Mouse (Mus musculus) heart, adult 2 months (tissue): ENCODE results near the gene Klf2. TPM values are rescaled to one million over a fixed set of nuclear protein-coding genes. Genes with fewer than 3 reads are reported as not detected.

Experiments
- DNase-seq, 2 experiments: peaks; one replicate each; pipeline ENCODE4 v3.0.0; 2021
- H3K27ac ChIP-seq: fragments of 200-600 bp; 2 replicates; pipeline ENCODE4 v1.8.1; 2022
- H3K27me3 ChIP-seq: fragments of 200-500 bp; 2 replicates; pipeline ENCODE4 v1.6.1; 2012; ENCODE audit warnings: mild to moderate bottlenecking, low read length, inconsistent platforms, mixed read lengths; ENCODE audit not compliant: control insufficient read depth, insufficient read depth
- H3K36me3 ChIP-seq: fragments of 200-500 bp; 2 replicates; pipeline ENCODE4 v1.6.1; 2012; ENCODE audit warnings: low read length, inconsistent platforms; ENCODE audit not compliant: control insufficient read depth, insufficient read depth
- H3K4me1 ChIP-seq: fragments of 200-500 bp; 2 replicates; pipeline ENCODE4 v1.6.1; 2011; ENCODE audit warnings: low read length; ENCODE audit not compliant: control insufficient read depth, insufficient read depth
- H3K4me3 ChIP-seq: fragments of 200-600 bp; 2 replicates; pipeline ENCODE4 v1.8.1; 2022
- H3K79me2 ChIP-seq: fragments of 200-500 bp; replicated peaks from 2 replicates; pipeline ENCODE4 v1.6.1; 2012; ENCODE audit warnings: mild to moderate bottlenecking, inconsistent platforms, low read length, moderate library complexity, mixed read lengths; ENCODE audit not compliant: control insufficient read depth, insufficient read depth
- H3K9ac ChIP-seq: fragments of 200-500 bp; 2 replicates; pipeline ENCODE4 v1.6.1; 2012; ENCODE audit warnings: low read depth, mild to moderate bottlenecking, control low read depth, inconsistent platforms, low read length, mixed read lengths
- CTCF ChIP-seq: fragments of 200-600 bp; IDR thresholded peaks from 2 replicates; pipeline ENCODE4 v1.8.1; 2022; ENCODE audit warnings: antibody characterized with exemption, mild to moderate bottlenecking, moderate library complexity
- EP300 ChIP-seq: fragments of 200-500 bp; IDR thresholded peaks from 2 replicates; pipeline ENCODE4 v1.6.1; 2011; ENCODE audit warnings: low read depth, low read length, control low read depth; ENCODE audit not compliant: insufficient read depth
- POLR2A ChIP-seq: fragments of 200-500 bp; IDR thresholded peaks from 2 replicates; pipeline ENCODE4 v1.6.1; 2011; ENCODE audit warnings: mild to moderate bottlenecking, low read depth, low read length, control low read depth; ENCODE audit not compliant: insufficient read depth
- WGBS: fragments of 180-500 bp; shearing (Covaris S2); methylation state at CpG from one replicate; pipeline ENCODE4 v1.1.7; 2018; 5-methylcytosine and 5-hydroxymethylcytosine counted together
- intact Hi-C: fragments of 180-260 bp; cut with DNase I; formaldehyde crosslinking; loops from one replicate; pipeline ENCODE4 v1.15.1; 2025
- long read RNA-seq: library from polyadenylated mRNA; stranded (forward); transcript quantifications from one replicate; pipeline ENCODE4 v2.0.0, GENCODE M21; 2021
- polyA plus RNA-seq: library from polyadenylated mRNA; depleted of rRNA; stranded (reverse); fragments of >200 nt; gene quantifications from 2 replicates; pipeline ENCODE4 v1.2.3, GENCODE M21; 2012; rRNA removed
- total RNA-seq, 2 experiments: library from RNA; stranded (reverse); gene quantifications; 2 replicates each; pipeline ENCODE4 v1.2.3; 2021

Gene Klf2
- total RNA-seq (10 to 100 TPM; 76.0 to 92.7 TPM), polyA plus RNA-seq (21.1 and 42.6 TPM in 2 replicates)
- long read RNA-seq, transcript Klf2-201 (3 exons, 1,847 nt): major isoform, 59 of 71 reads
- long read RNA-seq, partial matches to known transcripts: 9 of 71 reads
- long read RNA-seq, other reads (novel, unspliced or antisense): 3 of 71 reads

DNA sequence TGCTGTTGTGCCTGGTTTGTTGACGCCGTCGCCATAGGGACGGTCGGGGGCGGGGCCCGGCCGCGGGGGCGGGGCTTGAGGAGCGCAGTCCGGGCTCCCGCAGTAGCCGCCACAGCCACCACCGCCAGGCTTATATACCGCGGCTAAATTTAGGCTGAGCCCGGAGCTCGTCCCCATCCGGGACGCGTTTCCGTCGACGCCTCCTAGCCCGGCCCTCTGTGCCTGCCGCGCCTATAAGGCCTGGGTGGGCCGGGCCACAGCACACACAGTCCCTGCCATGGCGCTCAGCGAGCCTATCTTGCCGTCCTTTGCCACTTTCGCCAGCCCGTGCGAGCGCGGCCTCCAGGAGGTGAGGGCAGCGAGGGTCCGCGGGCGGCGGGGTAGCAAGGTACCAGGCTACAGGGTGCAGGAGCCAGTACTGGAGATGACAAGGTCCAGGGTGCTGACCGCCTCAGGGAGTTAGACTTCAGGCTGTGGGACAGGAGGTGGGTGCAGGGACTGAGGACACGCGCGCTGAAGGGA, at the start of gene Klf2:
TSS of gene Klf2 (plus strand) at position 233 of the 522 bp plus-strand sequence.
- peak; percentile 99 to 100 for DNase-seq
- H3K4me1 ChIP-seq: peaks cover 15% of the 10 kb centered on the region

DNA sequence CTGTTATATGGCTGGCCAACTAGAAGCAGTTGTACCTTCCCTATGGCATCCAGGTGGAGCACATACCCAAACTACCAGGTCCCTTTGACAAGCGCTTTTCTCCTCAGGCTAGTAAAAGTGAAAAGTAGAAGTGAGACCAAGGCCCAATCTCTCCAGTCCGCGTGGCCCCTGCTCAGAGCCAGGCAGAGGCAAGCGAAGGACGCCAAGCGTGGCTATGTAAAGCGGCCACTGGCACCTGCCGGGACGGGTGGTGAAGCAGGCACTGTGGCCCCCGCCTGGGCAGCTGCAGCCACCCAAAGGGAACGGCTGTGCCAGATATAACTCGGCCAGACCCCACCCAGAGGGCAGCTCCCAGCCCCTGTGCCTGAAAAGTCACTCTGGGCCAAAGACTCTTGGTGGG, 48.2 kb upstream of the Klf2 start:
- Histone ChIP-seq H3K4me3 (no peak overlapping the region), H3K79me2 (no peaks in the 10 kb centered on the region), H3K27ac (peak overlapping the region; percentile 91), H3K9ac (0 out of 2 replicates have a peak overlapping the region, but pooled peaks have one; percentile 13), H3K27me3 (no peaks in the 10 kb centered on the region), H3K36me3 (peaks cover 3% of the 10 kb centered on the region; the same call in 1 of the 2 replicates), H3K4me1 (peaks cover 20% of the 10 kb centered on the region)
- peak in 1 of 2 experiments; percentile 64 for DNase-seq
- intact Hi-C loops: no loop called here
- TF ChIP-seq EP300 (no peak), CTCF (no peak), POLR2A (no peak)
- WGBS: 89% methylated on average over 12 of the region's 12 CpGs

More for the DNA sequence above, at the start of gene Klf2:
- H3K4me3 ChIP-seq: peak within 1 kb of the TSS; percentile 93
- H3K27me3 ChIP-seq: no peaks in the 10 kb centered on the region
- H3K79me2 ChIP-seq: peaks cover 5% of the 10 kb centered on the region
- TF ChIP-seq POLR2A (peak; percentile 100), CTCF (0 out of 2 replicates have a peak, but pooled peaks have one; percentile 16), EP300 (peak; percentile 78; the same call in 1 of the 2 replicates)
- H3K27ac ChIP-seq: peak within 1 kb of the TSS; percentile 91
- intact Hi-C loops: loop anchor here (1.0 to 2.0 kb wide), 3 partner anchors 16 to 50 kb away; no protein-coding TSS in a partner anchor
- 0% methylated on average over 46 of the region's 46 CpGs for WGBS
- peak within 1 kb of the TSS; percentile 83 for H3K9ac ChIP-seq
- peaks cover 11% of the 10 kb centered on the region for H3K36me3 ChIP-seq

- Histone ChIP-seq H3K79me2 (no peaks in the 10 kb centered on the region), H3K4me3 (no peak overlapping the region), H3K27me3 (no peaks in the 10 kb centered on the region), H3K9ac (no peak overlapping the region; the same call in 1 of the 2 replicates), H3K36me3 (peaks cover 3% of the 10 kb centered on the region; the same call in 1 of the 2 replicates), H3K27ac (peak overlapping the region; percentile 91), H3K4me1 (peaks cover 16% of the 10 kb centered on the region)
- intact Hi-C loops: no loop called here
- DNase-seq: no peak
- TF ChIP-seq CTCF (no peak), EP300 (no peak), POLR2A (no peak)
- 68% methylated on average over 11 of the region's 11 CpGs for WGBS
These were observed 47.7 kb upstream of the Klf2 start for GRCm38 (mm10) chr8:72271051-72271660.

- WGBS: 58% methylated on average over 3 of the region's 3 CpGs
- peaks cover 16% of the 10 kb centered on the region for H3K4me1 ChIP-seq
- TF ChIP-seq CTCF (no peak), POLR2A (no peak), EP300 (no peak)
- 0 out of 2 replicates have a peak overlapping the region, but pooled peaks have one; percentile 0 for H3K9ac ChIP-seq
- no peaks in the 10 kb centered on the region for H3K79me2 ChIP-seq
- peak overlapping the region; percentile 55 for H3K27ac ChIP-seq
- H3K27me3 ChIP-seq: no peaks in the 10 kb centered on the region
- H3K36me3 ChIP-seq: peaks cover 3% of the 10 kb centered on the region; the same call in 1 of the 2 replicates
- intact Hi-C loops: no loop called here
- DNase-seq: no peak
- no peak overlapping the region for H3K4me3 ChIP-seq
These were observed 47.1 kb upstream of the Klf2 start for GRCm38 (mm10) chr8:72271691-72272090.

- peak overlapping the region; percentile 55 for H3K27ac ChIP-seq
- TF ChIP-seq POLR2A: no peak
- TF ChIP-seq CTCF: peak; percentile 80
- peak; percentile 38; the same call in 1 of the 2 replicates for TF ChIP-seq EP300
- H3K36me3 ChIP-seq: peaks cover 3% of the 10 kb centered on the region; the same call in 1 of the 2 replicates
- peak; percentile 79 to 82 for DNase-seq
- H3K4me3 ChIP-seq: no peak overlapping the region
- 38% methylated on average over 3 of the region's 3 CpGs for WGBS
- intact Hi-C loops: no loop called here
- no peak overlapping the region for H3K9ac ChIP-seq
- no peaks in the 10 kb centered on the region for H3K27me3 ChIP-seq
- no peaks in the 10 kb centered on the region for H3K79me2 ChIP-seq
- H3K4me1 ChIP-seq: peaks cover 13% of the 10 kb centered on the region
These were observed 46.5 kb upstream of the Klf2 start for GRCm38 (mm10) chr8:72272361-72272760.
